Mouse (Mus musculus) hindbrain, embryonic 15.5 days (tissue): ENCODE measurements around the gene Gcsam. TPM values are rescaled to one million over a fixed set of nuclear protein-coding genes. Genes with fewer than 3 reads are reported as not detected.

ENCODE experiments used
- ATAC-seq: fragments of 200-750 bp; cut with Nextera tagmentation; 2 replicates; pipeline ENCODE4 v1.8.0; 2017; ENCODE audit warnings: low read depth, moderate number of reproducible peaks, moderate TSS enrichment; ENCODE audit not compliant: low FRiP score
- H3K27ac ChIP-seq: fragments of 300-500 bp; sonication (generic); replicated peaks from 2 replicates; pipeline ENCODE4 v1.5.1; 2015; ENCODE audit warnings: mild to moderate bottlenecking, inconsistent platforms
- H3K27me3 ChIP-seq: fragments of 300-500 bp; sonication (generic); 2 replicates; pipeline ENCODE4 v1.6.1; 2015; ENCODE audit warnings: control low read depth, inconsistent platforms
- H3K36me3 ChIP-seq: fragments of 300-500 bp; sonication (generic); 2 replicates; pipeline ENCODE4 v1.6.1; 2015; ENCODE audit warnings: control low read depth, inconsistent platforms
- H3K4me1 ChIP-seq: fragments of 300-500 bp; sonication (generic); replicated peaks from 2 replicates; pipeline ENCODE4 v1.6.1; 2015; ENCODE audit warnings: control low read depth, inconsistent platforms
- H3K4me2 ChIP-seq: fragments of 300-500 bp; sonication (generic); 2 replicates; pipeline ENCODE4 v1.6.1; 2015; ENCODE audit warnings: moderate library complexity, mild to moderate bottlenecking, inconsistent platforms
- H3K4me3 ChIP-seq: fragments of 300-500 bp; sonication (generic); 2 replicates; pipeline ENCODE4 v1.5.1; 2015; ENCODE audit warnings: mild to moderate bottlenecking, inconsistent platforms
- H3K9ac ChIP-seq: fragments of 300-500 bp; sonication (generic); 2 replicates; pipeline ENCODE4 v1.6.1; 2015; ENCODE audit warnings: inconsistent platforms
- H3K9me3 ChIP-seq: fragments of 300-500 bp; sonication (generic); 2 replicates; pipeline ENCODE4 v1.6.1; 2016; ENCODE audit warnings: control low read depth, inconsistent platforms
- WGBS: fragments of 180-500 bp; shearing (Covaris S2); methylation state at CpG from one replicate; pipeline ENCODE4 v1.1.7; 2015; 5-methylcytosine and 5-hydroxymethylcytosine counted together
- polyA plus RNA-seq: library from polyadenylated mRNA; unstranded; fragments of >200 nt; fragmentation: Nextera tagmentation; extraction: Ambion mirVana; gene quantifications from 2 replicates; pipeline ENCODE4 v1.2.1, GENCODE M21; 2015

Gene Gcsam
- polyA plus RNA-seq, 1 experiment from 2014 or later: not detected

DNA sequence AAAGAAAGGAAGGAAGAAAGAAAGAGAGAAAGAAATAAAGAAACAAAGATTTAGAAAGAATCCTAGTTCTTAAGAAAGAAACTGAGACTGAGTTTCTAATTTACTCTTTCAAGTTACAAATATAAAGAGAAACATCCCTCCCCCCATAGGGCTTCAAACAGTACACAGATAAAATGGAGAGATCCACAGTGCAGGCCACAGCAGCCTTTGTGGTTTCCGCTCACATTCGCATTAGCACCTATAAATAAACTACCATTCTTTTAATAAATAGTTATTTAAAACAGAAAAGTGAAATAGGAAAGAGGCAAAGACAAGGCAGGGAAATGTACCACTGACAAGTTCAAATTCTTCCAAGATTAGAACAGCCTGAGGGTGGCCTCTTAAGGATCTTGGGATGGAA is 14.6 kb downstream of the Gcsam start:
- Histone ChIP-seq H3K4me3 (no peak overlapping the region), H3K27me3 (no peaks in the 10 kb centered on the region), H3K9ac (no peak overlapping the region), H3K4me1 (no peaks in the 10 kb centered on the region), H3K27ac (no peak overlapping the region), H3K36me3 (no peaks in the 10 kb centered on the region), H3K4me2 (no peak overlapping the region), H3K9me3 (no peaks in the 10 kb centered on the region)
- 93% methylated on average over 2 of the region's 2 CpGs for WGBS
- no peak for ATAC-seq

DNA sequence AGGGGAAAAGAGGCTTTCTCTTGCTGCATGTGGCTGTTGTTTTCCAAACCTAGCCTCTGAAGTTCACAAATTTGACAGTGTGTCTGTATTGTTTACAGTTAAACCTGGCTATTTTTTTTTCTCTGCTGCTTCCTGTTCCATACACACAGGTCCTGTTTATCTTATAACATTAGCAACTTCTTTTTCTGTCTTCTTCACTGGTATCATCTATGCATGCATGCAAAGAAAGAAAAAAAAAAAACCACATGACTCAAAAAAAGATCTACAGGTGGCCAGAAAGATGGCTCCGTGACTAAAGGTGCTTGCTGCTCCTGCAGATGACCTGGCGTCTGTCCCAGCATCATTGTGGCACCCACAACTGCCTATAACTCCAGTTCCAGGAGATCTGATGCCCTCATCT is 15.2 kb downstream of the Gcsam start:
- Histone ChIP-seq H3K4me1 (no peaks in the 10 kb centered on the region), H3K9me3 (no peaks in the 10 kb centered on the region), H3K27ac (no peak overlapping the region), H3K27me3 (no peaks in the 10 kb centered on the region), H3K36me3 (no peaks in the 10 kb centered on the region), H3K4me2 (no peak overlapping the region), H3K4me3 (no peak overlapping the region), H3K9ac (no peak overlapping the region)
- WGBS: 84% methylated on average over 2 of the region's 2 CpGs
- ATAC-seq: no peak

GRCm38 (mm10) chr16:45629497-45630105 is 19.4 kb downstream of the Gcsam start:
- 0 out of 2 replicates have a peak, but pooled peaks have one; percentile 27 for ATAC-seq
- Histone ChIP-seq H3K9me3 (no peaks in the 10 kb centered on the region), H3K27ac (no peak overlapping the region), H3K36me3 (no peaks in the 10 kb centered on the region), H3K9ac (no peak overlapping the region), H3K4me2 (no peak overlapping the region), H3K27me3 (no peaks in the 10 kb centered on the region), H3K4me1 (no peaks in the 10 kb centered on the region), H3K4me3 (no peak overlapping the region)
- 77% methylated on average over 8 of the region's 8 CpGs for WGBS

- Histone ChIP-seq H3K9me3 (no peaks in the 10 kb centered on the region), H3K9ac (no peak overlapping the region), H3K27ac (no peak overlapping the region), H3K4me3 (no peak overlapping the region), H3K4me2 (no peak overlapping the region), H3K27me3 (no peaks in the 10 kb centered on the region), H3K4me1 (no peaks in the 10 kb centered on the region), H3K36me3 (no peaks in the 10 kb centered on the region)
- peak; percentile 85 for ATAC-seq
- WGBS: 58% methylated on average over 5 of the region's 5 CpGs
These were observed 20.3 kb downstream of the Gcsam start for GRCm38 (mm10) chr16:45630347-45630960.

- Histone ChIP-seq H3K9ac (no peak overlapping the region), H3K36me3 (no peaks in the 10 kb centered on the region), H3K27me3 (no peaks in the 10 kb centered on the region), H3K9me3 (no peaks in the 10 kb centered on the region), H3K4me3 (no peak overlapping the region), H3K4me1 (no peaks in the 10 kb centered on the region), H3K4me2 (no peak overlapping the region), H3K27ac (no peak overlapping the region)
- ATAC-seq: no peak
- WGBS: 83% methylated on average over 4 of the region's 4 CpGs
These were observed 22.2 kb downstream of the Gcsam start for GRCm38 (mm10) chr16:45632420-45632819.

DNA sequence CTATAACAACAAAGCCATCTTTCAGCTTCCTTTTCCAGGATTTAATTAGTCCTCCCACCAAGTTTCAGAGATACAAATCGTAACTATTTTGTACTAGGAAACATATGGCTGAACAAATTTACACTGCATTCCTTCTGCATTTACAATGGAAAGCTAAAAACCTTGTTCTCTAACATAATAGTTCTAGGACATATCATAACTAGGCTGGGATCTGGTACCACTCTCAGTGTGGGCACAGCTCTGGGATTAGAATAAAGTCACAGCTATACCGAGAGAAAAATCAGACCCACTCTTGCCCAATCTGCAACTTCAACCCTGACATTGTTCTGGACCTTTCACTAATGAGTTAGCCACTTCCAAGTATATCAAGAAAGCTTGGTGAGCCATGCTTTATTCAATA is 25.6 kb downstream of the Gcsam start:
- H3K9me3 ChIP-seq: no peaks in the 10 kb centered on the region
- H3K36me3 ChIP-seq: no peaks in the 10 kb centered on the region
- no peak overlapping the region for H3K9ac ChIP-seq
- H3K4me2 ChIP-seq: no peak overlapping the region
- 89% methylated on average over 2 of the region's 2 CpGs for WGBS
- H3K4me1 ChIP-seq: no peaks in the 10 kb centered on the region
- no peak for ATAC-seq
- H3K27ac ChIP-seq: no peak overlapping the region
- H3K4me3 ChIP-seq: no peak overlapping the region
- no peaks in the 10 kb centered on the region for H3K27me3 ChIP-seq

- Histone ChIP-seq H3K27me3 (no peaks in the 10 kb centered on the region), H3K27ac (no peak overlapping the region), H3K4me2 (no peak overlapping the region), H3K4me3 (no peak overlapping the region), H3K9ac (no peak overlapping the region), H3K4me1 (no peaks in the 10 kb centered on the region), H3K9me3 (no peaks in the 10 kb centered on the region), H3K36me3 (no peaks in the 10 kb centered on the region)
- whole genome bisulfite sequencing: 85% methylated on average over 10 of the region's 10 CpGs
- no peak for ATAC-seq
These were observed 30.0 kb downstream of the Gcsam start for GRCm38 (mm10) chr16:45640070-45640762.

GRCm38 (mm10) chr16:45641301-45641700 is 31.1 kb downstream of the Gcsam start:
- H3K9me3 ChIP-seq: no peaks in the 10 kb centered on the region
- H3K27me3 ChIP-seq: no peaks in the 10 kb centered on the region
- no peak for ATAC-seq
- no peak overlapping the region for H3K27ac ChIP-seq
- H3K4me1 ChIP-seq: no peaks in the 10 kb centered on the region
- H3K36me3 ChIP-seq: no peaks in the 10 kb centered on the region
- H3K4me3 ChIP-seq: no peak overlapping the region
- WGBS: 71% methylated on average over 3 of the region's 3 CpGs
- no peak overlapping the region for H3K9ac ChIP-seq
- H3K4me2 ChIP-seq: no peak overlapping the region

- Histone ChIP-seq H3K4me2 (no peak overlapping the region), H3K27me3 (no peaks in the 10 kb centered on the region), H3K4me1 (no peaks in the 10 kb centered on the region), H3K9me3 (no peaks in the 10 kb centered on the region), H3K36me3 (no peaks in the 10 kb centered on the region), H3K4me3 (no peak overlapping the region), H3K27ac (no peak overlapping the region), H3K9ac (no peak overlapping the region)
- WGBS: 92% methylated on average over 3 of the region's 3 CpGs
- no peak for ATAC-seq
These were observed 33.8 kb downstream of the Gcsam start for GRCm38 (mm10) chr16:45643944-45644343.

- no peaks in the 10 kb centered on the region for H3K4me1 ChIP-seq
- no peaks in the 10 kb centered on the region for H3K27me3 ChIP-seq
- ATAC-seq: no peak
- no peak overlapping the region for H3K4me2 ChIP-seq
- 72% methylated on average over 6 of the region's 6 CpGs for WGBS
- no peak overlapping the region for H3K27ac ChIP-seq
- no peaks in the 10 kb centered on the region for H3K36me3 ChIP-seq
- no peak overlapping the region for H3K9ac ChIP-seq
- no peaks in the 10 kb centered on the region for H3K9me3 ChIP-seq
- H3K4me3 ChIP-seq: no peak overlapping the region
These were observed 34.2 kb downstream of the Gcsam start for GRCm38 (mm10) chr16:45644380-45644779.

DNA sequence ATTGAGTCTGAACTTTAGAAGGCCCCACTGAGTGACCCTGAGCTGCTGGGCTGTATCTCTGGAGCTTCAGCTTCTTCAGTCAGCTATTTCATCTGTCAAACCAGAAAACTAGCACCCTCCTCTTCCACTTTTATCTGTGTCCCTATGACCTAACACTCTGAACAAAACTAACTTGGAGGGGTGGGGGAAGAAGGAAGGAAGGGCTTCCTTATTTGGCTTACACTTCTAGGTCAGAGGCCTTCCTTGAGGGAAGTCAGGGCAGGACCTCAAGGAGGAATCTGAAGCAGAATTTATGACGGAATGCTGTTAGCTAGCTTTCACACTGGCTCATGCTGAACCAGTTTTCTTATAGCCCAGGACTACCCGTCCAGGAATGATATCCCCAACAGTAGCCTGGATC is 41.3 kb downstream of the Gcsam start:
- Histone ChIP-seq H3K4me3 (no peak overlapping the region), H3K4me1 (0 out of 2 replicates have a peak, but pooled peaks cover 6% of the 10 kb centered on the region)
- WGBS: 89% methylated on average over 2 of the region's 2 CpGs

More for the DNA sequence above, 41.3 kb downstream of the Gcsam start:
- no peaks in the 10 kb centered on the region for H3K9me3 ChIP-seq
- H3K27ac ChIP-seq: no peak overlapping the region
- no peaks in the 10 kb centered on the region for H3K36me3 ChIP-seq
- H3K27me3 ChIP-seq: peaks cover 15% of the 10 kb centered on the region; the same call in 1 of the 2 replicates
- no peak for ATAC-seq
- no peak overlapping the region for H3K9ac ChIP-seq
- no peak overlapping the region for H3K4me2 ChIP-seq
